Mouse (Mus musculus): ENCODE results near the gene Ankrd11. TPM values are rescaled to one million over a fixed set of nuclear protein-coding genes. Genes with fewer than 3 reads are reported as not detected.

The Ankrd11 gene
- polyA plus RNA-seq, 1 experiment from 2014 or later: 94.4 TPM

- H3K4me2 ChIP-seq (ENCODE audit: low read depth, low read length, severe bottlenecking): no peak overlapping the region
- H3K9ac ChIP-seq (ENCODE audit: low read length): no peak overlapping the region
- DNase-seq (ENCODE audit: low spot score) (no peak), ATAC-seq (replicated peaks; ENCODE audit: low FRiP score) (no peak)
- H3K36me3 ChIP-seq (ENCODE audit: control insufficient read depth, insufficient read depth, low read length): no peaks in the 10 kb centered on the region; the same call in 1 of the 2 replicates
- no peak overlapping the region for H3K4me3 ChIP-seq (ENCODE audit: low read depth, low read length)
- no peaks in the 10 kb centered on the region for H3K27me3 ChIP-seq (ENCODE audit: control insufficient read depth, insufficient read depth, low read length)
- 71% methylated on average over 11 of the region's 11 CpGs for WGBS
- no peaks in the 10 kb centered on the region for H3K9me3 ChIP-seq (ENCODE audit: control insufficient read depth, low read length)
- H3K27ac ChIP-seq (ENCODE audit: low read depth, low read length): no peak overlapping the region
- H3K4me1 ChIP-seq (replicated peaks; ENCODE audit: control insufficient read depth, insufficient read depth, low read length): no peaks in the 10 kb centered on the region
These were observed 124.3 kb downstream of the Ankrd11 start for GRCm38 (mm10) chr8:122917531-122918392.

DNA sequence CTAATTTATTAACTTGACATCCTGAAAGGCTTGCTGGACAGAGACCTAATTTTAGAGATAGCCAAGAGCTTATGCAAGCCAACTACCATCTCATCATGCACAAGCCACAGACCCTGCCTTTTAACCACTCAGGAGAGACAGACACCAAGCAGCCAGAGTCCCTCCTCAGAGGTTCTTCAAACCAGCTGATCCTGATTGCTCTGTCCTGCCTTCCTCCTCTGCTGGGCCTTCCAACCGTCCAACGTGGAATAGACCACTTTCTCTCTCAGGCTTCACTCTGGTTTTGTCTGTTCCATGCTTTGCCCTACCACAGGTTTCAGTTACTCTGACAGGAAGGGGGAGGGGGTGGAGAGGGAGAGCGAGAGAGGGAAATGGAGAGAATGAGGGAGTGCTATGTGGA, 125.3 kb downstream of the Ankrd11 start:
- Histone ChIP-seq H3K4me1 (replicated peaks; ENCODE audit: control insufficient read depth, insufficient read depth, low read length) (no peaks in the 10 kb centered on the region), H3K36me3 (ENCODE audit: control insufficient read depth, insufficient read depth, low read length) (no peaks in the 10 kb centered on the region; the same call in 1 of the 2 replicates), H3K9me3 (ENCODE audit: control insufficient read depth, low read length) (no peaks in the 10 kb centered on the region), H3K27me3 (ENCODE audit: control insufficient read depth, insufficient read depth, low read length) (no peaks in the 10 kb centered on the region), H3K9ac (ENCODE audit: low read length) (no peak overlapping the region), H3K4me3 (ENCODE audit: low read depth, low read length) (no peak overlapping the region), H3K4me2 (ENCODE audit: low read depth, low read length, severe bottlenecking) (no peak overlapping the region), H3K27ac (ENCODE audit: low read depth, low read length) (no peak overlapping the region)
- ATAC-seq (replicated peaks; ENCODE audit: low FRiP score): no peak
- no peak for DNase-seq (ENCODE audit: low spot score)
- 77% methylated on average over 3 of the region's 3 CpGs for WGBS

DNA sequence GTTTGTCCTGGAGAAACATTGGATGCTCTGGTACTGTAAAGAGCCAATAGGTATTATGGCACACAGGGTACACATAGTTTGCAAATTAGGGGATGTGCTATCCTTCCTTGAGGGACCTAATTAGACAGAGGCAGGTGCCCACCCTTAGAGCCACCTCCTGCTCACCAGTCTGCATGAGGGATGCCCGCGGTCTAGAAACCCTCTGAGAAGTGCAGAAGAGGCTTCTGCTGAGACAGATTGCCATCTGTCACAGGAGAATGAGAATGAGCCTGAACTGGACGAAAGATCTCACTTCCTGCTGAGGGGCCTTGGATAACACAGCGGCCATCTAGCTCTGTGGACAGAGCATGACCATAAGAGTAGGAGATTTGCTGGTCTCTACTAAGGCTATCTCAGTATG, 129.2 kb downstream of the Ankrd11 start:
- no peak for ATAC-seq (replicated peaks; ENCODE audit: low FRiP score)
- no peak overlapping the region for H3K4me3 ChIP-seq (ENCODE audit: low read depth, low read length)
- H3K9ac ChIP-seq (ENCODE audit: low read length): no peak overlapping the region
- H3K4me1 ChIP-seq (replicated peaks; ENCODE audit: control insufficient read depth, insufficient read depth, low read length): no peaks in the 10 kb centered on the region
- H3K9me3 ChIP-seq (ENCODE audit: control insufficient read depth, low read length): no peaks in the 10 kb centered on the region
- no peak overlapping the region for H3K27ac ChIP-seq (ENCODE audit: low read depth, low read length)
- H3K36me3 ChIP-seq (ENCODE audit: control insufficient read depth, insufficient read depth, low read length): peaks cover 3% of the 10 kb centered on the region; the same call in 1 of the 2 replicates
- DNase-seq (ENCODE audit: low spot score): no peak
- WGBS: 90% methylated on average over 4 of the region's 4 CpGs
- no peak overlapping the region for H3K4me2 ChIP-seq (ENCODE audit: low read depth, low read length, severe bottlenecking)
- no peaks in the 10 kb centered on the region for H3K27me3 ChIP-seq (ENCODE audit: control insufficient read depth, insufficient read depth, low read length)

DNA sequence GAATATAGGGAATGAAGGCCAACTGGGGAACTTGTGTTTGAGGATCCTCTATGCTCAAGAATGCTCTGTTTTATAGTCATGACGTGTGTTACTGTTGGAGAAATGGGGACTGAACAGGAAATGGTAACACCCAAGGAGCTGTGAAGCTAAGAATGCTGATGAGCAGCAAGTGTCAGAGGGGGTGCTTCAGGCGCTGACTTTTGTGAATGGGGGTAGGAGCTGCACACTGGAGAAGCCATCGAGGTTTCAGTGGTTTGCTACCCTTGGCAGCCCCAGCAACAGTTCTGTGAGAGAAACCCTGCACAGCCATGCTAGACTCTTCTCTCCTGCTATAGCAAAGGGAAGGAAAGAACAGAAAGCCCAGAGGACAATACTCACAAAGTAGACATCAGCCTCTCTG, 129.9 kb downstream of the Ankrd11 start:
- DNase-seq (ENCODE audit: low spot score): no peak
- Histone ChIP-seq H3K4me1 (replicated peaks; ENCODE audit: control insufficient read depth, insufficient read depth, low read length) (no peaks in the 10 kb centered on the region), H3K36me3 (ENCODE audit: control insufficient read depth, insufficient read depth, low read length) (peaks cover 3% of the 10 kb centered on the region; the same call in 1 of the 2 replicates), H3K27me3 (ENCODE audit: control insufficient read depth, insufficient read depth, low read length) (no peaks in the 10 kb centered on the region), H3K4me2 (ENCODE audit: low read depth, low read length, severe bottlenecking) (no peak overlapping the region), H3K4me3 (ENCODE audit: low read depth, low read length) (no peak overlapping the region), H3K9me3 (ENCODE audit: control insufficient read depth, low read length) (no peaks in the 10 kb centered on the region), H3K27ac (ENCODE audit: low read depth, low read length) (no peak overlapping the region), H3K9ac (ENCODE audit: low read length) (no peak overlapping the region)
- WGBS: 89% methylated on average over 3 of the region's 3 CpGs
- ATAC-seq (replicated peaks; ENCODE audit: low FRiP score): no peak

DNA sequence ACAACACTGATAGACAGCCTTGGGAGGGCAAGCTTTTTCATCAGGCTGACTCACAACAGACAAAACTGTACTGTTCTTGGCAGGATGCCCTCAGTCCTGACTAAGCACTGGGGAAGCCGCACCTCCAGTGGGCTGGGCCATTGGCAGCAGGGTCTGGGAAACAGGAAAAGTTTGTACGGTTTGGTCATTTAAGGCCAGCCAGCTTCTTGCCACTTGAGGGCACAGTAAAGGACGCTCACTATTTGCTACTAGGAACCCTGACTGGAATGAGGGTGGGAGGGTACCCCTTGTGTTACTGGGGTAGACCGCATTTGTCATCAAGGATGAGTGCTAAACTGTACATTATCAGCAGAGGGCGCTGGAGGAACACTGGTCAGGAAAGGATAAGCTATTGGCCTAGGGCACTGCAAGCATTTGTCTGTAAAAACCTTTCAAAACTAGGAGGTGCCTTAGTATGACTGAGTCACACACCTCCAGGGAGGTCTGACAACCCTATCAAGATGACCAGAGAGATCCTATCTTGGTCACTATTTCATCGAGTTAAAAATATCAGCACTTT, 135.5 kb downstream of the Ankrd11 start:
- DNase-seq (ENCODE audit: low spot score) (peak; percentile 80), ATAC-seq (replicated peaks; ENCODE audit: low FRiP score) (peak; percentile 39; the same call in 1 of the 2 replicates)
- 59% methylated on average over 6 of the region's 6 CpGs for WGBS
- H3K4me3 ChIP-seq (ENCODE audit: low read depth, low read length): no peak overlapping the region
- H3K9me3 ChIP-seq (ENCODE audit: control insufficient read depth, low read length): no peaks in the 10 kb centered on the region
- H3K9ac ChIP-seq (ENCODE audit: low read length): no peak overlapping the region
- no peaks in the 10 kb centered on the region for H3K4me1 ChIP-seq (replicated peaks; ENCODE audit: control insufficient read depth, insufficient read depth, low read length)
- H3K36me3 ChIP-seq (ENCODE audit: control insufficient read depth, insufficient read depth, low read length): peaks cover 3% of the 10 kb centered on the region; the same call in 1 of the 2 replicates
- H3K27me3 ChIP-seq (ENCODE audit: control insufficient read depth, insufficient read depth, low read length): no peaks in the 10 kb centered on the region
- H3K4me2 ChIP-seq (ENCODE audit: low read depth, low read length, severe bottlenecking): no peak overlapping the region
- H3K27ac ChIP-seq (ENCODE audit: low read depth, low read length): no peak overlapping the region

DNA sequence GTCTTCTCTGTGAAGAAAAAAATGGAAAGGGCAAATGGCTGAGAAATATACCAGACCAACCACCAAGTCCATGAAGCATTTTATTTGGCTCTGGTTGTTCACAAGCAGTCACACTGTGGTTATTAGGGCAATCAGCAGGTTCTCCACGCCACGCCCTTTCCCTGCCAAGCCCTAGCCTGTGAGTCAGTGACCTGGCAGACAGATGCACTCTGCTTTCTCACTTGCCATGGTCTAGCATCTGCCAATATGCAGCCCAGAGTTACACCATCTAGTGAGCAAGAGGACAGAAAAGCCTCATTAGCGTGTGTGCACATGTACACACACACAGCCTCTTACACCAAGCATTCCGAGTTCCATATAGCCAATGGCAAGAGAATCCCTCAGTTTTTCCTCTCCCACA, 136.7 kb downstream of the Ankrd11 start:
- ATAC-seq (replicated peaks; ENCODE audit: low FRiP score): no peak
- no peak overlapping the region for H3K27ac ChIP-seq (ENCODE audit: low read depth, low read length)
- H3K9ac ChIP-seq (ENCODE audit: low read length): no peak overlapping the region
- WGBS: 85% methylated on average over 4 of the region's 4 CpGs
- no peaks in the 10 kb centered on the region for H3K9me3 ChIP-seq (ENCODE audit: control insufficient read depth, low read length)
- H3K27me3 ChIP-seq (ENCODE audit: control insufficient read depth, insufficient read depth, low read length): no peaks in the 10 kb centered on the region
- no peak overlapping the region for H3K4me3 ChIP-seq (ENCODE audit: low read depth, low read length)
- no peaks in the 10 kb centered on the region for H3K4me1 ChIP-seq (replicated peaks; ENCODE audit: control insufficient read depth, insufficient read depth, low read length)
- no peak overlapping the region for H3K4me2 ChIP-seq (ENCODE audit: low read depth, low read length, severe bottlenecking)
- H3K36me3 ChIP-seq (ENCODE audit: control insufficient read depth, insufficient read depth, low read length): peaks cover 3% of the 10 kb centered on the region; the same call in 1 of the 2 replicates
- DNase-seq (ENCODE audit: low spot score): no peak

DNA sequence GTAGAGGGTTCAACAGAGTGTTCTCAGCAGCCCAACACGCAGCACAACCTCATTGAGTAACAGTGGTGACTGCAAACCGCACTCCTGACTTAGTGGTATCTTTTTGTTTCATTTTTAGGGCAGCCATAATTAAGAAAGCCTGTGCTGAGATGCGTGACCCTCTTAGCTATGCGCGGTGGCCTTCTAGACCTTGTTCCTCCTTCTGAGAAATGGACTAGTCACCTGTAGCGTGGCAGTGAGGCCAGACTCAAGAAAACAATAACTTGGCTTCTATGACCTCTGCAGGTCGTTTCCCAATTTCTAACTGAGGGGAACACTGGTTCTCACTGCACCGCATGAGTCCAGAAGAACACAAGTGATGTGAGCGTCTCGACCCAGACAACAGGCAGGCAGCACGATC, 137.6 kb downstream of the Ankrd11 start:
- H3K4me3 ChIP-seq (ENCODE audit: low read depth, low read length): no peak overlapping the region
- no peak overlapping the region for H3K4me2 ChIP-seq (ENCODE audit: low read depth, low read length, severe bottlenecking)
- DNase-seq (ENCODE audit: low spot score): no peak
- WGBS: 88% methylated on average over 11 of the region's 11 CpGs
- H3K27me3 ChIP-seq (ENCODE audit: control insufficient read depth, insufficient read depth, low read length): no peaks in the 10 kb centered on the region
- H3K9ac ChIP-seq (ENCODE audit: low read length): no peak overlapping the region
- H3K9me3 ChIP-seq (ENCODE audit: control insufficient read depth, low read length): no peaks in the 10 kb centered on the region
- H3K4me1 ChIP-seq (replicated peaks; ENCODE audit: control insufficient read depth, insufficient read depth, low read length): no peaks in the 10 kb centered on the region
- no peak overlapping the region for H3K27ac ChIP-seq (ENCODE audit: low read depth, low read length)
- peaks cover 5% of the 10 kb centered on the region; the same call in 1 of the 2 replicates for H3K36me3 ChIP-seq (ENCODE audit: control insufficient read depth, insufficient read depth, low read length)
- ATAC-seq (replicated peaks; ENCODE audit: low FRiP score): no peak

DNA sequence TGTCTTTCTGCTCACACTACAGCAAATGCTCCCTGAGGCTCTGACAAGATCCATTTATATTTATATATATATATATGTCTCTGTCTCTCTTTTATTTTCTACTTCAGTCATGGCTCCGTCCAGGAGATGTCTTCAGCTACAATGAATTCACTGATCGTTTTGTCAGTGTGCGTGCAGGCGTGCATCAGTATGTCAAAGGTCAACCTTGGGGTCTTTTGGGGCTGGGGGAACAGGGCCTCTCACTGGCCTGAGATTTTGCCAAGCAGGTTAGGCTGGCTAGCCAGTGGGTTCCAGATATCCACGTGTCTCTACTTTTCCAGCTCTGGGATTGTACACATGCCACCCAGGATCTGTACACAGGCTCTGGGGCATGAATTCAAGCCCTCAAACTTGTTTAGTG, 139.1 kb downstream of the Ankrd11 start:
- Histone ChIP-seq H3K36me3 (ENCODE audit: control insufficient read depth, insufficient read depth, low read length) (peaks cover 8% of the 10 kb centered on the region; the same call in 1 of the 2 replicates), H3K4me1 (replicated peaks; ENCODE audit: control insufficient read depth, insufficient read depth, low read length) (no peaks in the 10 kb centered on the region), H3K4me2 (ENCODE audit: low read depth, low read length, severe bottlenecking) (no peak overlapping the region), H3K27me3 (ENCODE audit: control insufficient read depth, insufficient read depth, low read length) (no peaks in the 10 kb centered on the region), H3K4me3 (ENCODE audit: low read depth, low read length) (no peak overlapping the region), H3K9me3 (ENCODE audit: control insufficient read depth, low read length) (no peaks in the 10 kb centered on the region), H3K9ac (ENCODE audit: low read length) (no peak overlapping the region), H3K27ac (ENCODE audit: low read depth, low read length) (no peak overlapping the region)
- ATAC-seq (replicated peaks; ENCODE audit: low FRiP score) (no peak), DNase-seq (ENCODE audit: low spot score) (no peak)
- WGBS: 35% methylated on average over 5 of the region's 5 CpGs
